Mouse (Mus musculus): ENCODE measurements around the gene Cntnap5a. TPM values are rescaled to one million over a fixed set of nuclear protein-coding genes. Genes with fewer than 3 reads are reported as not detected.

Gene Cntnap5a
- total and polyA plus RNA-seq, 2 experiments from 2014 or later = 2.8 to 17.2 TPM

GRCm38 (mm10) chr1:116216883-116217282, 532.3 kb downstream of the Cntnap5a start:
- H3K4me2 ChIP-seq (ENCODE audit: low read depth, low read length) = no peak overlapping the region

GRCm38 (mm10) chr1:116240538-116240937, 556.0 kb downstream of the Cntnap5a start:
- DNase-seq (ENCODE audit: low spot score) (no peak), ATAC-seq (no peak)
- H3K4me2 ChIP-seq (ENCODE audit: low read depth, low read length) = no peak overlapping the region
- no peak overlapping the region for H3K4me3 ChIP-seq (ENCODE audit: low read length)
- H3K4me1 ChIP-seq (ENCODE audit: insufficient read depth, low read length) = no peaks in the 10 kb centered on the region
- TF ChIP-seq CTCF (IDR thresholded peaks at IDR 0.05; ENCODE audit: low read depth) = no peak
- no peaks in the 10 kb centered on the region for H3K27me3 ChIP-seq (ENCODE audit: insufficient read depth, low read length)
- H3K36me3 ChIP-seq (ENCODE audit: insufficient read depth, low read length) = no peaks in the 10 kb centered on the region
- H3K27ac ChIP-seq = no peak overlapping the region
- no peak overlapping the region for H3K9ac ChIP-seq (replicated peaks; ENCODE audit: low read length)
- H3K9me3 ChIP-seq (ENCODE audit: low read length) = no peaks in the 10 kb centered on the region

More at GRCm38 (mm10) chr1:116216883-116217282, 532.3 kb downstream of the Cntnap5a start:
- H3K9me3 ChIP-seq (ENCODE audit: low read length) = no peaks in the 10 kb centered on the region
- no peaks in the 10 kb centered on the region for H3K4me1 ChIP-seq (ENCODE audit: insufficient read depth, low read length)
- H3K27me3 ChIP-seq (ENCODE audit: insufficient read depth, low read length) = no peaks in the 10 kb centered on the region
- no peak overlapping the region for H3K4me3 ChIP-seq (ENCODE audit: low read length)
- ATAC-seq (no peak), DNase-seq (ENCODE audit: low spot score) (peak; percentile 18)
- no peak overlapping the region for H3K9ac ChIP-seq (replicated peaks; ENCODE audit: low read length)
- TF ChIP-seq CTCF (IDR thresholded peaks at IDR 0.05; ENCODE audit: low read depth) = no peak
- no peaks in the 10 kb centered on the region for H3K36me3 ChIP-seq (ENCODE audit: insufficient read depth, low read length)
- H3K27ac ChIP-seq = no peak overlapping the region

GRCm38 (mm10) chr1:116243856-116244255, 559.3 kb downstream of the Cntnap5a start:
- WGBS = 86% methylated on average over 2 of the region's 2 CpGs
- Histone ChIP-seq H3K4me1 (ENCODE audit: insufficient read depth, low read length) (no peaks in the 10 kb centered on the region), H3K9ac (replicated peaks; ENCODE audit: low read length) (no peak overlapping the region), H3K4me2 (ENCODE audit: low read depth, low read length) (no peak overlapping the region), H3K9me3 (ENCODE audit: low read length) (no peaks in the 10 kb centered on the region), H3K27ac (no peak overlapping the region), H3K27me3 (ENCODE audit: insufficient read depth, low read length) (no peaks in the 10 kb centered on the region), H3K4me3 (ENCODE audit: low read length) (no peak overlapping the region), H3K36me3 (ENCODE audit: insufficient read depth, low read length) (no peaks in the 10 kb centered on the region)
- ATAC-seq (no peak), DNase-seq (ENCODE audit: low spot score) (no peak)
- TF ChIP-seq CTCF (IDR thresholded peaks at IDR 0.05; ENCODE audit: low read depth) = no peak

GRCm38 (mm10) chr1:116281144-116281543, 596.6 kb downstream of the Cntnap5a start:
- Histone ChIP-seq H3K4me3 (ENCODE audit: low read length) (no peak overlapping the region), H3K4me2 (ENCODE audit: low read depth, low read length) (no peak overlapping the region), H3K4me1 (ENCODE audit: insufficient read depth, low read length) (no peaks in the 10 kb centered on the region), H3K9me3 (ENCODE audit: low read length) (no peaks in the 10 kb centered on the region), H3K27me3 (ENCODE audit: insufficient read depth, low read length) (no peaks in the 10 kb centered on the region), H3K9ac (replicated peaks; ENCODE audit: low read length) (no peak overlapping the region), H3K27ac (no peak overlapping the region), H3K36me3 (ENCODE audit: insufficient read depth, low read length) (no peaks in the 10 kb centered on the region)
- ATAC-seq (no peak), DNase-seq (ENCODE audit: low spot score) (no peak)
- TF ChIP-seq CTCF (IDR thresholded peaks at IDR 0.05; ENCODE audit: low read depth) = no peak

- Histone ChIP-seq H3K27me3 (ENCODE audit: insufficient read depth, low read length) (no peaks in the 10 kb centered on the region), H3K27ac (no peak overlapping the region), H3K4me2 (ENCODE audit: low read depth, low read length) (no peak overlapping the region), H3K36me3 (ENCODE audit: insufficient read depth, low read length) (no peaks in the 10 kb centered on the region), H3K4me3 (ENCODE audit: low read length) (no peak overlapping the region), H3K9ac (replicated peaks; ENCODE audit: low read length) (no peak overlapping the region), H3K4me1 (ENCODE audit: insufficient read depth, low read length) (no peaks in the 10 kb centered on the region), H3K9me3 (ENCODE audit: low read length) (no peaks in the 10 kb centered on the region)
- no peak for TF ChIP-seq CTCF (IDR thresholded peaks at IDR 0.05; ENCODE audit: low read depth)
- WGBS = 37% methylated on average over 1 of the region's 1 CpGs
- DNase-seq (ENCODE audit: low spot score) (no peak), ATAC-seq (no peak)
Measured at GRCm38 (mm10) chr1:116283968-116284367, 599.4 kb downstream of the Cntnap5a start.

- WGBS = 32% methylated on average over 3 of the region's 3 CpGs
- H3K36me3 ChIP-seq (ENCODE audit: insufficient read depth, low read length) = no peaks in the 10 kb centered on the region
- no peak for TF ChIP-seq CTCF (IDR thresholded peaks at IDR 0.05; ENCODE audit: low read depth)
- H3K9ac ChIP-seq (replicated peaks; ENCODE audit: low read length) = no peak overlapping the region
- no peak overlapping the region for H3K4me2 ChIP-seq (ENCODE audit: low read depth, low read length)
- no peaks in the 10 kb centered on the region for H3K4me1 ChIP-seq (ENCODE audit: insufficient read depth, low read length)
- H3K27ac ChIP-seq = no peak overlapping the region
- no peaks in the 10 kb centered on the region for H3K27me3 ChIP-seq (ENCODE audit: insufficient read depth, low read length)
- H3K9me3 ChIP-seq (ENCODE audit: low read length) = no peaks in the 10 kb centered on the region
- DNase-seq (ENCODE audit: low spot score) = peak; percentile 63
- no peak overlapping the region for H3K4me3 ChIP-seq (ENCODE audit: low read length)
- ATAC-seq = no peak
Measured at GRCm38 (mm10) chr1:116306555-116306954, 622.0 kb downstream of the Cntnap5a start.

GRCm38 (mm10) chr1:116311512-116311911, 627.0 kb downstream of the Cntnap5a start:
- no peak for TF ChIP-seq CTCF (IDR thresholded peaks at IDR 0.05; ENCODE audit: low read depth)
- no peak overlapping the region for H3K4me2 ChIP-seq (ENCODE audit: low read depth, low read length)
- H3K4me1 ChIP-seq (ENCODE audit: insufficient read depth, low read length) = no peaks in the 10 kb centered on the region
- no peak overlapping the region for H3K4me3 ChIP-seq (ENCODE audit: low read length)
- DNase-seq (ENCODE audit: low spot score) (no peak), ATAC-seq (no peak)
- H3K27me3 ChIP-seq (ENCODE audit: insufficient read depth, low read length) = no peaks in the 10 kb centered on the region
- H3K9ac ChIP-seq (replicated peaks; ENCODE audit: low read length) = no peak overlapping the region
- WGBS = 72% methylated on average over 3 of the region's 3 CpGs
- no peak overlapping the region for H3K27ac ChIP-seq
- H3K9me3 ChIP-seq (ENCODE audit: low read length) = no peaks in the 10 kb centered on the region
- no peaks in the 10 kb centered on the region for H3K36me3 ChIP-seq (ENCODE audit: insufficient read depth, low read length)
